Mouse (Mus musculus) liver (tissue): ENCODE data around the gene Atp6v0e2.
"Not testable (repeated sequence)": the region's sequence is repeated elsewhere in the genome, so short reads cannot be mapped to it uniquely, and the experiment has no call there.

Source experiments
- DNase-seq: peaks from one replicate; pipeline ENCODE4 v3.0.0-alpha.2; 2020; ENCODE audit warnings: mixed read lengths

The Atp6v0e2 gene

GRCm38 (mm10) chr6:48537105-48537954 lies at the start of gene Atp6v0e2:
TSS of gene Atp6v0e2 (plus strand) at chr6:48537615.
- peak; percentile 75 for DNase-seq

- no peak for DNase-seq
Observed at GRCm38 (mm10) chr6:48487747-48488725, 49.4 kb upstream of the Atp6v0e2 start.

- DNase-seq = no peak
Observed at GRCm38 (mm10) chr6:48489741-48490140, 47.7 kb upstream of the Atp6v0e2 start.

- no peak for DNase-seq
Observed at GRCm38 (mm10) chr6:48491361-48491760, 46.1 kb upstream of the Atp6v0e2 start.

- DNase-seq = no peak
Observed at GRCm38 (mm10) chr6:48493136-48493730, 44.2 kb upstream of the Atp6v0e2 start.

GRCm38 (mm10) chr6:48497521-48497920 lies 39.9 kb upstream of the Atp6v0e2 start:
- DNase-seq = no peak

- DNase-seq = no peak
Observed at GRCm38 (mm10) chr6:48503847-48504240, 33.6 kb upstream of the Atp6v0e2 start.

GRCm38 (mm10) chr6:48504241-48504854 lies 33.1 kb upstream of the Atp6v0e2 start:
- peak; percentile 67 for DNase-seq

- DNase-seq = no peak
Observed at GRCm38 (mm10) chr6:48508087-48508486, 29.3 kb upstream of the Atp6v0e2 start.

GRCm38 (mm10) chr6:48510426-48510825 lies 27.0 kb upstream of the Atp6v0e2 start:
- DNase-seq = no peak

- DNase-seq = no peak
Observed at GRCm38 (mm10) chr6:48511861-48512260, 25.6 kb upstream of the Atp6v0e2 start.

- DNase-seq = not testable (repeated sequence)
Observed at GRCm38 (mm10) chr6:48524882-48525281, 12.5 kb upstream of the Atp6v0e2 start.

- DNase-seq = no peak
Observed at GRCm38 (mm10) chr6:48527901-48528300, 9.5 kb upstream of the Atp6v0e2 start.

- DNase-seq = peak; percentile 21
Observed at GRCm38 (mm10) chr6:48529261-48529660, 8.2 kb upstream of the Atp6v0e2 start.

GRCm38 (mm10) chr6:48529871-48530440 lies 7.5 kb upstream of the Atp6v0e2 start:
- DNase-seq = no peak

GRCm38 (mm10) chr6:48530862-48531261 lies 6.6 kb upstream of the Atp6v0e2 start:
- peak; percentile 42 for DNase-seq

- DNase-seq = no peak
Observed at GRCm38 (mm10) chr6:48533475-48533874, 3.9 kb upstream of the Atp6v0e2 start.

- DNase-seq = no peak
Observed at GRCm38 (mm10) chr6:48534913-48535312, 2.5 kb upstream of the Atp6v0e2 start.

- DNase-seq = no peak
Observed at GRCm38 (mm10) chr6:48536091-48536490, 1.3 kb upstream of the Atp6v0e2 start.

- peak; percentile 72 for DNase-seq
Observed at GRCm38 (mm10) chr6:48538841-48539737, 1.7 kb downstream of the Atp6v0e2 start.

- DNase-seq = no peak
Observed at GRCm38 (mm10) chr6:48539860-48540259, 2.4 kb downstream of the Atp6v0e2 start.
